Mouse (Mus musculus) liver, postnatal 0 days (tissue): ENCODE data around the gene Mpdu1.

Experiments used
- CTCF ChIP-seq: sonication (generic); IDR thresholded peaks from 2 replicates; pipeline ENCODE4 v1.5.1; 2016; ENCODE audit warnings: antibody characterized with exemption, low read depth
- EP300 ChIP-seq: IDR thresholded peaks from 2 replicates; pipeline ENCODE4 v1.6.1; 2016; ENCODE audit warnings: antibody characterized with exemption, low read depth, mild to moderate bottlenecking

- TF ChIP-seq CTCF (no peak), EP300 (no peak)
These were observed 1.1 kb downstream of the Mpdu1 start for GRCm38 (mm10) chr11:69661221-69661881.
